Mouse (Mus musculus) MEL (cell line): Measurements from ENCODE around the gene Poc1a. TPM values are rescaled to one million over a fixed set of nuclear protein-coding genes. Genes with fewer than 3 reads are reported as not detected.

Source experiments
- DNase-seq: peaks from one replicate; pipeline ENCODE4 v3.0.0; 2011; ENCODE audit warnings: low read depth, low spot score
- H3K27ac ChIP-seq: 2 replicates; pipeline ENCODE4 v1.5.1; 2012; ENCODE audit warnings: low read depth, mild to moderate bottlenecking, control low read depth, low read length, moderate library complexity; ENCODE audit not compliant: control insufficient read depth
- H3K27me3 ChIP-seq, 2 experiments: fragments of 150-350 bp in 1 of 2; sonication (generic) in 1 of 2; 2 replicates each; pipeline ENCODE4 v1.6.1; 2012; ENCODE audit warnings: low read length in 2 of 2, mild to moderate bottlenecking in 2 of 2, improper control_type of control experiment in 1 of 2, moderate library complexity in 1 of 2; ENCODE audit not compliant: insufficient read depth in 2 of 2, control insufficient read depth in 1 of 2
- H3K36me3 ChIP-seq, 2 experiments: 2 replicates each; pipeline ENCODE4 v1.6.1; 2012 to 2014; ENCODE audit warnings: low read length in 2 of 2, improper control_type of control experiment in 1 of 2, inconsistent platforms in 1 of 2, mild to moderate bottlenecking in 1 of 2; ENCODE audit not compliant: insufficient read depth in 2 of 2, control insufficient read depth in 1 of 2
- H3K4me1 ChIP-seq, 2 experiments: fragments of 150-350 bp in 1 of 2; sonication (generic) in 1 of 2; 2 replicates each; pipeline ENCODE4 v1.6.1; 2012; ENCODE audit warnings: low read length in 2 of 2, improper control_type of control experiment in 1 of 2, mild to moderate bottlenecking in 1 of 2; ENCODE audit not compliant: insufficient read depth in 2 of 2, control insufficient read depth in 1 of 2
- H3K4me3 ChIP-seq, 2 experiments: fragments of 150-350 bp in 1 of 2; sonication (generic) in 1 of 2; 2 replicates each; pipeline ENCODE4 v1.5.1; 2012; ENCODE audit warnings: low read depth in 2 of 2, low read length in 2 of 2, mild to moderate bottlenecking in 2 of 2, moderate library complexity in 2 of 2, control low read depth in 1 of 2, improper control_type of control experiment in 1 of 2; ENCODE audit not compliant: control insufficient read depth in 1 of 2, insufficient read depth in 1 of 2
- H3K79me2 ChIP-seq: 2 replicates; pipeline ENCODE4 v1.6.1; 2012; ENCODE audit warnings: mild to moderate bottlenecking, low read length, moderate library complexity; ENCODE audit not compliant: control insufficient read depth, poor library complexity, insufficient read depth
- H3K9ac ChIP-seq: 2 replicates; pipeline ENCODE4 v1.6.1; 2012; ENCODE audit warnings: low read depth, mild to moderate bottlenecking, control low read depth, low read length, moderate library complexity; ENCODE audit not compliant: control insufficient read depth, poor library complexity, severe bottlenecking
- H3K9me3 ChIP-seq: fragments of 150-350 bp; sonication (generic); replicated peaks from 2 replicates; pipeline ENCODE4 v1.6.1; 2012; ENCODE audit warnings: mild to moderate bottlenecking, low read length, improper control_type of control experiment, moderate library complexity; ENCODE audit not compliant: insufficient read depth
- CHD1 ChIP-seq: IDR thresholded peaks from 2 replicates; pipeline ENCODE4 v1.6.1; 2012; ENCODE audit warnings: low read depth, mild to moderate bottlenecking, inconsistent platforms, low read length, improper control_type of control experiment
- CTCF ChIP-seq, 3 experiments: IDR thresholded peaks in 2 of 3; conservative IDR thresholded peaks in 1 of 3; 2 replicates each; pipeline ENCODE4 v1.5.1; 2011 to 2012; ENCODE audit warnings: low read length in 3 of 3, low read depth in 2 of 3, mild to moderate bottlenecking in 2 of 3, improper control_type of control experiment in 1 of 3, inconsistent platforms in 1 of 3, mixed read lengths in 1 of 3, moderate library complexity in 1 of 3; ENCODE audit not compliant: control insufficient read depth in 1 of 3, insufficient read depth in 1 of 3, poor library complexity in 1 of 3, severe bottlenecking in 1 of 3
- E2F4 ChIP-seq: IDR thresholded peaks from 2 replicates; pipeline ENCODE4 v1.6.1; 2011; ENCODE audit warnings: low read depth, low read length, improper control_type of control experiment, borderline replicate concordance
- ELF1 ChIP-seq: IDR thresholded peaks from 2 replicates; pipeline ENCODE4 v1.6.1; 2014; ENCODE audit warnings: low read depth, mild to moderate bottlenecking, inconsistent platforms, low read length, improper control_type of control experiment, moderate library complexity
- ETS1 ChIP-seq: IDR thresholded peaks from 2 replicates; pipeline ENCODE4 v1.6.1; 2012; ENCODE audit warnings: low read depth, mild to moderate bottlenecking, inconsistent platforms, low read length, improper control_type of control experiment, moderate library complexity
- GABPA ChIP-seq: IDR thresholded peaks from 2 replicates; pipeline ENCODE4 v1.6.1; 2012; ENCODE audit warnings: low read depth, mild to moderate bottlenecking, inconsistent platforms, low read length, improper control_type of control experiment, moderate library complexity
- KAT2A ChIP-seq: conservative IDR thresholded peaks from 2 replicates; pipeline ENCODE4 v1.6.1; 2012; ENCODE audit warnings: low read depth, low read length, improper control_type of control experiment, inconsistent platforms
- MAFK ChIP-seq: IDR thresholded peaks from 2 replicates; pipeline ENCODE4 v1.6.1; 2011; ENCODE audit warnings: low read depth, mild to moderate bottlenecking, low read length, improper control_type of control experiment, borderline replicate concordance
- MAX ChIP-seq: IDR thresholded peaks from 2 replicates; pipeline ENCODE4 v1.6.1; 2011; ENCODE audit warnings: low read length, improper control_type of control experiment
- MXI1 ChIP-seq: IDR thresholded peaks from 2 replicates; pipeline ENCODE4 v1.6.1; 2011; ENCODE audit warnings: mild to moderate bottlenecking, low read depth, low read length, improper control_type of control experiment
- MYB ChIP-seq: IDR thresholded peaks from 2 replicates; pipeline ENCODE4 v1.6.1; 2011; ENCODE audit warnings: mild to moderate bottlenecking, low read depth, low read length, improper control_type of control experiment
- POLR2A ChIP-seq, 2 experiments: IDR thresholded peaks; 2 replicates each; pipeline ENCODE4 v1.6.1; 2011 to 2012; ENCODE audit warnings: low read length in 2 of 2, mild to moderate bottlenecking in 2 of 2, control low read depth in 1 of 2, improper control_type of control experiment in 1 of 2, low read depth in 1 of 2, moderate library complexity in 1 of 2; ENCODE audit not compliant: control insufficient read depth in 1 of 2, insufficient read depth in 1 of 2, poor library complexity in 1 of 2
- POLR2AphosphoS5 ChIP-seq: IDR thresholded peaks from 2 replicates; pipeline ENCODE4 v1.6.1; 2012; ENCODE audit warnings: low read depth, borderline replicate concordance, mild to moderate bottlenecking, inconsistent platforms, low read length, moderate library complexity, mixed read lengths
- RAD21 ChIP-seq: IDR thresholded peaks from 2 replicates; pipeline ENCODE4 v1.6.1; 2011; ENCODE audit warnings: mild to moderate bottlenecking, low read depth, low read length, improper control_type of control experiment
- RCOR1 ChIP-seq: IDR thresholded peaks from 2 replicates; pipeline ENCODE4 v1.6.1; 2012; ENCODE audit warnings: low read depth, mild to moderate bottlenecking, inconsistent platforms, low read length, improper control_type of control experiment
- SMC3 ChIP-seq: IDR thresholded peaks from 2 replicates; pipeline ENCODE4 v1.6.1; 2011; ENCODE audit warnings: low read depth, low read length, improper control_type of control experiment
- TAL1 ChIP-seq: IDR thresholded peaks from 2 replicates; pipeline ENCODE4 v1.6.1; 2012; ENCODE audit warnings: mild to moderate bottlenecking, inconsistent platforms, low read length, moderate library complexity, mixed read lengths
- TCF12 ChIP-seq: IDR thresholded peaks from 2 replicates; pipeline ENCODE4 v1.6.1; 2014; ENCODE audit warnings: low read depth, mild to moderate bottlenecking, inconsistent platforms, low read length, improper control_type of control experiment, moderate library complexity
- UBTF ChIP-seq: IDR thresholded peaks from 2 replicates; pipeline ENCODE4 v1.6.1; 2012; ENCODE audit warnings: low read depth, mild to moderate bottlenecking, inconsistent platforms, low read length, improper control_type of control experiment, moderate library complexity, borderline replicate concordance; ENCODE audit not compliant: insufficient read depth
- USF2 ChIP-seq, 2 experiments: IDR thresholded peaks; 2 replicates each; pipeline ENCODE4 v1.6.1; 2011 to 2012; ENCODE audit warnings: improper control_type of control experiment in 2 of 2, low read length in 2 of 2, borderline replicate concordance in 1 of 2, inconsistent platforms in 1 of 2, low read depth in 1 of 2, mild to moderate bottlenecking in 1 of 2; ENCODE audit not compliant: insufficient read depth in 1 of 2
- ZMIZ1 ChIP-seq: IDR thresholded peaks from 2 replicates; pipeline ENCODE4 v1.6.1; 2012; ENCODE audit warnings: low read depth, mild to moderate bottlenecking, inconsistent platforms, low read length, improper control_type of control experiment, moderate library complexity
- ZNF384 ChIP-seq: IDR thresholded peaks from 2 replicates; pipeline ENCODE4 v1.6.1; 2012; ENCODE audit warnings: low read depth, mild to moderate bottlenecking, inconsistent platforms, low read length, improper control_type of control experiment
- polyA plus RNA-seq, 2 experiments: library from polyadenylated mRNA; stranded (reverse) in 1 of 2; unstranded in 1 of 2; fragments of >175 nt in 1 of 2; fragments of >200 nt in 1 of 2; gene quantifications; 2 replicates each; pipeline versions ENCODE4 v1.2.1 to v1.2.4; 2012; ENCODE audit warnings: low replicate concordance in 2 of 2, low read depth in 1 of 2; ENCODE audit not compliant: insufficient read length in 2 of 2, insufficient read depth in 1 of 2, missing spikeins in 1 of 2
- total RNA-seq: library from RNA; depleted of rRNA; stranded (reverse); fragments of 300-350 nt; gene quantifications from 2 replicates; pipeline ENCODE4 v1.2.3, GENCODE M21; 2012

Gene Poc1a
- total and polyA plus RNA-seq, 3 experiments, result 33.8 to 41.3 TPM; not detected in 1

DNA sequence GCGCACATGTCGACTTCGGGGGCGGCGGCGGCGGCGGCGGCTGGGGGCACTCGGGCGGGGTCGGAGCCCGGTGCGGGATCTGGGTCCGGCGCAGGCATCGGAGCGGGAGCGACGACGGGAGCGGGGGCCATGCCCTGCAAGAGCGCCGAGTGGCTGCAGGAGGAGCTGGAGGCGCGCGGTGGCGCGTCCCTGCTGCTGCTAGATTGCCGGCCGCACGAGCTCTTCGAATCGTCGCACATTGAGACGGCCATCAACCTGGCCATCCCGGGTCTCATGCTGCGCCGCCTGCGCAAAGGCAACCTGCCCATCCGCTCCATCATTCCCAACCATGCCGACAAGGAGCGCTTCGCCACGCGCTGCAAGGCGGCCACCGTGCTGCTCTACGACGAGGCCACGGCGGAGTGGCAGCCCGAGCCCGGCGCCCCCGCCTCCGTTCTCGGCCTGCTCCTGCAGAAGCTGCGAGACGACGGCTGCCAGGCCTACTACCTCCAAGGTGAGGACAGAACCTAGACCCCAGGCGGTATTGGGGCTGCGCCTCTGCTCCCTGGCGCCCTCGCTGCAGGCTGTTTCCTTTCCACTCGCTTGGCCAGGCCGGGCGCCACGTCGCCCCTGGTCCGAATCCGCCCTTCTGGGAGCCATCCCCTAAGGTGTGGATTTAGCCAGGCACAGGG is 88.1 kb downstream of the Poc1a start:
- peak overlapping the region; percentile 58 to 80 for H3K4me3 ChIP-seq
- DNase-seq, result peak; percentile 73
- peaks cover 0 to 4% of the 10 kb centered on the region in 2 experiments; a peak in 2 of 4 replicates for H3K36me3 ChIP-seq
- no peaks in the 10 kb centered on the region for H3K9me3 ChIP-seq
- no peak for TF ChIP-seq ZNF384
- no peak for TF ChIP-seq ETS1
- peak; percentile 23 for TF ChIP-seq SMC3
- TF ChIP-seq UBTF, result 0 out of 2 replicates have a peak, but pooled peaks have one; percentile 83
- TF ChIP-seq MAX, result 0 out of 2 replicates have a peak, but pooled peaks have one; percentile 15
- TF ChIP-seq ELF1, result no peak
- TF ChIP-seq CTCF (IDR thresholded peaks at IDR 0.05 in 2 of 3, conservative IDR thresholded peaks at IDR 0.05 in 1 of 3; ENCODE audit: control insufficient read depth in 1 of 3, insufficient read depth in 1 of 3, low read depth in 2 of 3, low read length in 3 of 3, poor library complexity in 1 of 3, severe bottlenecking in 1 of 3), result peak in 1 of 3 experiments; percentile 18; a peak in 1 of 6 replicates
- no peak for TF ChIP-seq GABPA
- TF ChIP-seq, all 39 proteins: peak for 4
- Histone ChIP-seq H3K4me1 (peaks cover 0 to 16% of the 10 kb centered on the region in 2 experiments; a peak in 2 of 4 replicates), H3K27ac (peak overlapping the region; percentile 2; the same call in 1 of the 2 replicates), H3K79me2 (peaks cover 15% of the 10 kb centered on the region), H3K9ac (peak overlapping the region; percentile 83), H3K27me3 (no peaks in the 10 kb centered on the region)

DNA sequence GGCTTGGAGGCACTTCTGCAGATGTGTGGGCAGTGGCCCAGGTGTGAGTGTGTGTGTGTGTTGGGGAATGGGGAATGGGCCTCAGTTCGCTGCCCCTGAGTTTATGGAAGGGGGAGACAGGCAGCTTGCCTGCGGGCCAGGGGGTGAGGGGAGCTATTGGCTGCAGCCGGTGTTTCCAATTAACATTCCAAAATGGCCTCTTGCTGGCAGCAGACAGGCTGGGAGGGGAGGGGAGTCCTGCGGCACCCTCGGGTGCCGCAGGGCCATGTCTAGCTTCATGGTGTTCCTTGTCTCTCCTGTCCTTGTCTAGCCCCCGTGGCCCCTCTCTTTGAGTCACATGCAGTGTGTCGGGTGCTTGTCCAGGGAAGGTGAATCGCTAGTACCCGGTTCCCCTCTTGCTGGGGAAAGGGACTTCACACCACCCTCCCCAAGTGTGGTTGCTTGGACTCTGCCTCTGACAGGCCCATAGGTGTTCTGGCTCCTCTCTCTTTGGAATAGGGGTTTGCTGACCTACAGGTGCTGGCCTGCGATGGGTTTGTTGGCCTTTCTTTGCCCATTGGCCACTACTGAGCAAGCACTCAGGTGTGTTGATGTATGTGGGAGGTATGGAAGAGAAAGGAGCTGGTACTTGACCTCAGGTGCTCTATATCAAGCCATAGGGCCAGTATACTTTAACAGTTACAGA is 89.1 kb downstream of the Poc1a start:
- Histone ChIP-seq H3K9me3 (no peaks in the 10 kb centered on the region), H3K9ac (peak overlapping the region; percentile 83), H3K36me3 (peaks cover 0 to 4% of the 10 kb centered on the region in 2 experiments; a peak in 2 of 4 replicates), H3K27me3 (no peaks in the 10 kb centered on the region), H3K79me2 (peaks cover 15% of the 10 kb centered on the region), H3K4me1 (peaks cover 0 to 16% of the 10 kb centered on the region in 2 experiments; a peak in 2 of 4 replicates), H3K4me3 (peak overlapping the region; percentile 58 to 80), H3K27ac (no peak overlapping the region)
- TF ChIP-seq ZMIZ1 (no peak), TAL1 (no peak)
- DNase-seq, result no peak

DNA sequence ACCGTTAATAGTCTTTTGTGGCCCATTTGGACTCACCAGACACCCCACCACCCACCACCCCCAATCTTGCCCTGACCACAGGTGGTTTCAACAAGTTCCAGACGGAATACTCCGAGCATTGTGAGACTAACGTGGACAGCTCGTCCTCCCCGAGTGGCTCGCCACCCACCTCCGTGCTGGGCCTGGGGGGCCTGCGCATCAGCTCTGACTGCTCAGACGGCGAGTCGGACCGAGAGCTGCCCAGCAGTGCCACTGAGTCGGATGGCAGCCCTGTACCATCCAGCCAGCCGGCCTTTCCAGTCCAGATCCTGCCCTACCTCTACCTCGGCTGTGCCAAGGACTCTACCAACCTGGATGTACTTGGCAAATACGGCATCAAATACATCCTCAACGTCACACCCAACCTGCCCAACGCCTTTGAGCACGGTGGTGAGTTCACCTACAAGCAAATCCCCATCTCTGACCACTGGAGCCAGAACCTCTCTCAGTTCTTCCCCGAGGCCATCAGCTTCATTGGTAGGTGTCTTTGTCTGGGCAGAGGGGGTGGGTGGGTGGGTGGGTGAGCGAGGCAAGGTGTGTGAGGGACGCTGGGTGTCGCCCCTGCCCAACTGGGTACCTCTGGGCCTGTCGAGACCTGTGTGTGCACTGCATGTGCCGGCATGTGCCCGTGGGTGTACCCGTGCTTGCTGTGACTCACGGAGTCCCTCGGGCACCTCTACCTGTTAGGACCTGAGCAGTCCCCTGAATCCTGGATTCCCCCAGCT is 89.9 kb downstream of the Poc1a start:
- Histone ChIP-seq H3K27me3 (no peaks in the 10 kb centered on the region), H3K9ac (no peak overlapping the region), H3K4me3 (no peak overlapping the region), H3K79me2 (peaks cover 15% of the 10 kb centered on the region), H3K27ac (no peak overlapping the region), H3K36me3 (peaks cover 0 to 4% of the 10 kb centered on the region in 2 experiments; a peak in 2 of 4 replicates), H3K9me3 (no peaks in the 10 kb centered on the region), H3K4me1 (peaks cover 0 to 16% of the 10 kb centered on the region in 2 experiments; a peak in 2 of 4 replicates)
- DNase-seq, result no peak
- TF ChIP-seq MYB, result no peak
- TF ChIP-seq ELF1, result no peak
- TF ChIP-seq POLR2A (IDR thresholded peaks at IDR 0.05; ENCODE audit: control insufficient read depth in 1 of 2, insufficient read depth in 1 of 2, low read depth in 1 of 2, low read length in 2 of 2, poor library complexity in 1 of 2), result no peak
- no peak for TF ChIP-seq USF2 (IDR thresholded peaks at IDR 0.05; ENCODE audit: borderline replicate concordance in 1 of 2, insufficient read depth in 1 of 2, low read depth in 1 of 2, low read length in 2 of 2)
- TF ChIP-seq TCF12, result no peak
- TF ChIP-seq POLR2AphosphoS5, result no peak
- no peak for TF ChIP-seq MAFK
- TF ChIP-seq RCOR1, result no peak
- TF ChIP-seq MXI1, result no peak
- TF ChIP-seq RAD21, result no peak
- no peak for TF ChIP-seq ZMIZ1
- TF ChIP-seq KAT2A, result no peak
- TF ChIP-seq CHD1, result no peak
- no peak for TF ChIP-seq E2F4
